Mouse (Mus musculus): ENCODE data around the gene Csmd2. TPM values are rescaled to one million over a fixed set of nuclear protein-coding genes. Genes with fewer than 3 reads are reported as not detected.

The Csmd2 gene
- polyA plus RNA-seq, 1 experiment from 2014 or later: 0.21 TPM

DNA sequence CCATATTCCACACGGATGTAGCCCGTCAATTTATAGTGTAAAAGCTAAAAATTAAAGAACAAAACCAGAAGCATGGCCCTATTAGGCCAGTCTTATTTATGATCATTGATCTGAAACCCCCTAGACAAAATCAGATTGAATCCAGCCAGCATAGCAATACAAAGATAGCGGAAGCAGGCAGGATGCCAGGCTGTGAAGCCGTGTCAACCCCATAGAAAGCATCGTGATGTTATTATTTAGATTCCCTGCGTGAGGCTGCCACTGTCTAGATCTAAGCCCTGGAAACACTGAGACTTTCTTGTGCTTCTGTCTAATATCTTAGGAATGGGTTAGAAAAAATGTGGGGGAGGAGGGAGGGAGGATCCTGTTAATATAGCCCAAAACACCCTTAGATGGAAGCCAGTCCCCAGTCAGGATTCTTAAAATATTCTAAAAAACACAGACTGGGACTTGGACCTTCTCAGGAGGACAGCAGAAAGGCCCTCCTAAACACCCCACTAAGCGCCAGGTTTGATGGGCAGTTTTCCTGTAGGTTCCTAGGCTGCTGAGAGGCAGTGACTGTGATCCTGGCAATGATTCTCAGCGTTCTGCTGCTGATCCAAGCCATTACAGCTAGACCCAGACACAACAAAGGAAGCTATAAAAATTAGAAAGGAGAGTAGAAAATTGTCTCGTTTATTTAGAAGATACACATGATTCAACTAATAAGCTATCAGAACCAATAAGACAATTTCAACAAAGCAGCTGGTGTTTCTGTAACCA, 419.6 kb downstream of the Csmd2 start:
- H3K27me3 ChIP-seq (ENCODE audit: control insufficient read depth, insufficient read depth, low read length): no peaks in the 10 kb centered on the region
- H3K4me2 ChIP-seq (ENCODE audit: low read depth, low read length): no peak overlapping the region
- no peaks in the 10 kb centered on the region for H3K36me3 ChIP-seq (replicated peaks; ENCODE audit: control insufficient read depth, insufficient read depth, low read depth, low read length)
- H3K9me3 ChIP-seq (replicated peaks; ENCODE audit: control insufficient read depth, low read length): no peaks in the 10 kb centered on the region
- no peaks in the 10 kb centered on the region for H3K4me1 ChIP-seq (ENCODE audit: control insufficient read depth, insufficient read depth, low read length)
- H3K9ac ChIP-seq (replicated peaks; ENCODE audit: low read length): no peak overlapping the region
- ATAC-seq (replicated peaks; ENCODE audit: insufficient number of reproducible peaks, low FRiP score, low TSS enrichment, low read depth): no peak
- no peak overlapping the region for H3K4me3 ChIP-seq (ENCODE audit: low read depth, low read length)
- 86% methylated on average over 9 of the region's 9 CpGs for WGBS
- no peak overlapping the region for H3K27ac ChIP-seq (replicated peaks; ENCODE audit: low read depth, low read length)
- no peak for DNase-seq (ENCODE audit: low spot score)

DNA sequence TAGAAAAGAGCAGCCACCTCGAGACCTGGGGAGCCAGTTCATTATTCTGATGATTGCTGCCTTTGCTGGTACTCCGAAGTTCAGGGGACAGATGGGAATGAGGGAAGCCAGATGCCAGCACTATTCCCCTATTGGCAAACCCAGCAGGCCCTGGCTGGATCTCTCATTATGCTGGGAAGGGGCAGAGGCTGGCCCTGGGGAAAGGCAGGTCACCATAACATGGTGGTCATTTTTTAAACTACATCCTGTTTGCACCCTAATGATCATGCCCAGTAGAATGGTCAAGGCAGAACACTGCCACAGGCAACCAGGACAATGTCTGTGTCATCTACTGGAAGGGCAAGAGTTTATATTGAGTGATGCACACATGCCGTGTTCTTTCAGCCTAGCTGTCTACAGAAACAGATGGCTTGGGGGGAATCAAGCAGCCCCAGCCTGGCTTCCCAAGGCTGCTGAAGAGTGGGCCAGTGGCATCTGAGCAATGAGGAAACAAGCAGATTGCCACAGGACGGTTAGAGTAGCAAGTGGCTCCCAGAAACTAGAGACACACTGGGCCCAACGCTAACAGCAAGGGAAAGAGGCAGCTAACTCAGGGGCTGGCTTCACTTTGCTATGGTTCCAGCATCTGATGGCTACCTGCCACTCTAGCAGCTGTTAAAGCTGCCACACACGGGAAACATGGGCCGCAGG, 424.4 kb downstream of the Csmd2 start:
- H3K36me3 ChIP-seq (replicated peaks; ENCODE audit: control insufficient read depth, insufficient read depth, low read depth, low read length): no peaks in the 10 kb centered on the region
- no peak overlapping the region for H3K4me3 ChIP-seq (ENCODE audit: low read depth, low read length)
- H3K4me1 ChIP-seq (ENCODE audit: control insufficient read depth, insufficient read depth, low read length): no peaks in the 10 kb centered on the region
- H3K27ac ChIP-seq (replicated peaks; ENCODE audit: low read depth, low read length): no peak overlapping the region
- H3K9ac ChIP-seq (replicated peaks; ENCODE audit: low read length): no peak overlapping the region
- H3K4me2 ChIP-seq (ENCODE audit: low read depth, low read length): no peak overlapping the region
- H3K27me3 ChIP-seq (ENCODE audit: control insufficient read depth, insufficient read depth, low read length): no peaks in the 10 kb centered on the region
- 77% methylated on average over 7 of the region's 7 CpGs for WGBS
- no peaks in the 10 kb centered on the region for H3K9me3 ChIP-seq (replicated peaks; ENCODE audit: control insufficient read depth, low read length)
- ATAC-seq (replicated peaks; ENCODE audit: insufficient number of reproducible peaks, low FRiP score, low TSS enrichment, low read depth) (no peak), DNase-seq (ENCODE audit: low spot score) (no peak)

DNA sequence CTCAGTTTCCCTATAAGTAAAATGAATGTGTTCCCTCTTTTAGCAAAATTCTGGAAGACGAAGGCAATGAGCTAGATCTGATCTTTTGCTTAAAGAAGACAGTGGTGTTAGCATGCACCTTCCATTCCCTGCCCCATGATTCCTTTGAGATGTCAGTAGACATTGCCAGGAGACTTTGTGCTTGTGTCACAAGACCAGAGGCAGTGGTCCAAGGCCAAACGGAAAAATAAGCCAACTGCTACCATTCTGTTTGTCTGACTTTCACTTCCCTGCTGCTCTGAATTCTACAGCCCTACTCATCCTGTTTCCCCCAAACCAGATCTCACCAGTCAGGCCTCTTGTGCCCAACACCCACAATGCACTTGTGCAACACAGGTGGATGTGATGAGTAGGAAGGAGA, 427.1 kb downstream of the Csmd2 start:
- Histone ChIP-seq H3K4me2 (ENCODE audit: low read depth, low read length) (no peak overlapping the region), H3K9me3 (replicated peaks; ENCODE audit: control insufficient read depth, low read length) (no peaks in the 10 kb centered on the region), H3K4me1 (ENCODE audit: control insufficient read depth, insufficient read depth, low read length) (no peaks in the 10 kb centered on the region), H3K36me3 (replicated peaks; ENCODE audit: control insufficient read depth, insufficient read depth, low read depth, low read length) (no peaks in the 10 kb centered on the region), H3K9ac (replicated peaks; ENCODE audit: low read length) (no peak overlapping the region), H3K4me3 (ENCODE audit: low read depth, low read length) (no peak overlapping the region), H3K27me3 (ENCODE audit: control insufficient read depth, insufficient read depth, low read length) (no peaks in the 10 kb centered on the region), H3K27ac (replicated peaks; ENCODE audit: low read depth, low read length) (no peak overlapping the region)
- WGBS: 79% methylated on average over 2 of the region's 2 CpGs
- no peak for DNase-seq (ENCODE audit: low spot score)
- no peak for ATAC-seq (replicated peaks; ENCODE audit: insufficient number of reproducible peaks, low FRiP score, low TSS enrichment, low read depth)

DNA sequence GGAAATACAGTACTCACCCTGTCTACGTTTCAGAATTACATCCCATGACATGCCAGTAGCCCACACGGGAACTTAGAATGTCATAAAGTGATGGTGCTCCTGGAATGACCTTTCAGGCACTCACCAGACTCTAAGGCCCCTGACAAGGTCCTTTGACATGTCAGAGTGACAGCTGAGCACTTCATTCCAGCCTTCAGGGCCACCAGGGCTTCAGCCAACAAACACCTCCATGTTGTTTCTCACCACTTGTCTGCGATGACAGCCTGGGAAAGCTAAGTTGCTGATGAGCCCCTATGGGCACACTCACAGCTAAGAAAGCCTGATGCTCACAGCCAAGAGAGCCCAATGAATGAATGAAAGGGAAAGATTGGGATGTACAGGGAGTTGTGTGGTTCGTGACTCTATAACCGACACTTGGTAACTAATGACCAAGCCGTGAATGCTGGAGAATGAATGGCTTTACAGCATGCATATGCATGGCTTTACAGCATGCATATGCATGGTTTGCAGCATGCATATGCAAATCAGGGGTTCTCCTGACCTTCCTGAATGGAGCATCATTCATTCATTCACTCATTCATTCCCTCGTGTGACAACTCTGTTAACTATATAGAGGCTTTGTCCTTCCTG, 432.4 kb downstream of the Csmd2 start:
- no peaks in the 10 kb centered on the region for H3K36me3 ChIP-seq (replicated peaks; ENCODE audit: control insufficient read depth, insufficient read depth, low read depth, low read length)
- no peak overlapping the region for H3K4me3 ChIP-seq (ENCODE audit: low read depth, low read length)
- WGBS: 78% methylated on average over 7 of the region's 7 CpGs
- H3K27me3 ChIP-seq (ENCODE audit: control insufficient read depth, insufficient read depth, low read length): no peaks in the 10 kb centered on the region
- no peak for DNase-seq (ENCODE audit: low spot score)
- no peak overlapping the region for H3K27ac ChIP-seq (replicated peaks; ENCODE audit: low read depth, low read length)
- no peak for ATAC-seq (replicated peaks; ENCODE audit: insufficient number of reproducible peaks, low FRiP score, low TSS enrichment, low read depth)
- no peaks in the 10 kb centered on the region for H3K4me1 ChIP-seq (ENCODE audit: control insufficient read depth, insufficient read depth, low read length)
- H3K9me3 ChIP-seq (replicated peaks; ENCODE audit: control insufficient read depth, low read length): no peaks in the 10 kb centered on the region
- H3K9ac ChIP-seq (replicated peaks; ENCODE audit: low read length): no peak overlapping the region
- no peak overlapping the region for H3K4me2 ChIP-seq (ENCODE audit: low read depth, low read length)

DNA sequence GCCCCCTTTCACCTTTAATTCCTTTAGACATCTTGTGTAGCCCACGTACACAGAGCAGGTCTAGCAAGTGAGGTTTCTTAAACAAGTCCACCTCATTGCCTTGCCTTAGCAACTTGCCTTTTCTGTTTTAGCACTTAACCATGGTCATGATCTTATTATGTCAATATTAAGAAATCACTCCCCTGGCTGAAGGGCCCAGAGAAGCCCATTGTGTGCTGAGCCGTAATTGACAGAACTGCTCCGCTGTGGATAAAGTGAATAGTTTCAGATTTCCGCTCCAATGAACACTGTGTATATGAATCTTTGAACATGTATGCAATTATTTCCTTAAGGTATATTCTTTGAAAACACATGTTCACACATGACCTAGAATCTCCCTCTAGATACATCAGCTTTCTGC, 434.8 kb downstream of the Csmd2 start:
- H3K4me2 ChIP-seq (ENCODE audit: low read depth, low read length): no peak overlapping the region
- WGBS: 66% methylated on average over 4 of the region's 4 CpGs
- H3K4me3 ChIP-seq (ENCODE audit: low read depth, low read length): no peak overlapping the region
- no peak for DNase-seq (ENCODE audit: low spot score)
- H3K4me1 ChIP-seq (ENCODE audit: control insufficient read depth, insufficient read depth, low read length): no peaks in the 10 kb centered on the region
- H3K9ac ChIP-seq (replicated peaks; ENCODE audit: low read length): no peak overlapping the region
- ATAC-seq (replicated peaks; ENCODE audit: insufficient number of reproducible peaks, low FRiP score, low TSS enrichment, low read depth): no peak
- no peaks in the 10 kb centered on the region for H3K36me3 ChIP-seq (replicated peaks; ENCODE audit: control insufficient read depth, insufficient read depth, low read depth, low read length)
- no peaks in the 10 kb centered on the region for H3K27me3 ChIP-seq (ENCODE audit: control insufficient read depth, insufficient read depth, low read length)
- no peaks in the 10 kb centered on the region for H3K9me3 ChIP-seq (replicated peaks; ENCODE audit: control insufficient read depth, low read length)
- H3K27ac ChIP-seq (replicated peaks; ENCODE audit: low read depth, low read length): no peak overlapping the region

DNA sequence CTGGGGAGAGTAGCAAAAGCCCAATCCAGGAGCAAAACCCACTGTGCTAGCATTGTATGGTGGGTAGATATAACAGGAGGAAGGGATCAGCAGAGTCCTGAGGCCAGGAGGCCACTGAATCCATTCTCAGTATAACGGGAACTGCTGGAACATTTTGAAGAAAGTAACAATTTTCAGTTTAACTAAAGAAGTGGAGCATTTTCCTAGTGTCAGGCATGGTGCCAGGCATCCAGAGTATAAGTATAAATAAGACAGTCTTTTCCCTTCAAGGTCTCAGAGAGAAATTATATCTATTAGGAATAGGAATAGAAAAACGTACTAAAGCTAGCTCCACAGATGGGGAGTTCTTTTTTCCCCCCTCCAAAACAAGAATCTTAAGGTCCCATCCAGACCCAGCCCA, 437.7 kb downstream of the Csmd2 start:
- no peaks in the 10 kb centered on the region for H3K36me3 ChIP-seq (replicated peaks; ENCODE audit: control insufficient read depth, insufficient read depth, low read depth, low read length)
- ATAC-seq (replicated peaks; ENCODE audit: insufficient number of reproducible peaks, low FRiP score, low TSS enrichment, low read depth): no peak
- no peaks in the 10 kb centered on the region for H3K9me3 ChIP-seq (replicated peaks; ENCODE audit: control insufficient read depth, low read length)
- H3K4me1 ChIP-seq (ENCODE audit: control insufficient read depth, insufficient read depth, low read length): no peaks in the 10 kb centered on the region
- H3K4me3 ChIP-seq (ENCODE audit: low read depth, low read length): no peak overlapping the region
- no peaks in the 10 kb centered on the region for H3K27me3 ChIP-seq (ENCODE audit: control insufficient read depth, insufficient read depth, low read length)
- no peak overlapping the region for H3K27ac ChIP-seq (replicated peaks; ENCODE audit: low read depth, low read length)
- 63% methylated on average over 2 of the region's 2 CpGs for WGBS
- H3K4me2 ChIP-seq (ENCODE audit: low read depth, low read length): no peak overlapping the region
- DNase-seq (ENCODE audit: low spot score): no peak
- no peak overlapping the region for H3K9ac ChIP-seq (replicated peaks; ENCODE audit: low read length)

DNA sequence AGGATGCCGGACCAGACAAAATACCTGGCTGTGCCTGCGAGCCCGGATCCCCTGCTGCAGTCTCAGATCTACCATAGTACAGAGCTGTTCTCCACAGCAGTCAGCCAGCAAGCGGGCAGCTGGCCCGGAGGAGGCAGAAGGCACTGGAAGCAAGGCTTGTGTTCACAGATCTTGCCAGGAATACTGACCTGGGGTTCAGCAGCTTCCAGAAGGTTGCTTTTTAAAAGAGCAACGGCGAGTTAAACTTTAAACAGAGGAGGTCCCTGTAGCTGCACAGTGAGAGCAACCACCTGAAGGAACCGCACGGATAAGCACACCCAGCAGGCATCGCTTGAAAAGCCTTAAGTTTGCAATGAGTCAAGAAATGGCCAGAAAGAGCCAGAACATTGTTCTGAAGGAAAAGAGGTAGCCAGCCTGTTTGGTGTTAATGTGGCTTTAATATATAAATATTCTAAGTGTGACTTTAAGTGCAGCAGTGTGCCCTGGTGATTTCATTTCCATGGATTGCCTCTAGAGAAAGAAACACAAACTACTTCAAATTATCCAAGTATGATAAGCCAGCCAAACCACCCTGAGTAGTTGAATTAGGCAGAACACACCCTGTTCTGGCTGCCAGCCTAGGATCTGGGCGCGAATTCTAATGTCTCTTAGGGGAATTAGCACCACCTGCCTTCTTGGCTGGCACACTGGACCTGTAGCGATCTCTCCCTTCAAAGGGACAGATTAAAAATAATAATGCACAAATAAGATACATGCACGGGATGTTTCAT, 439.8 kb downstream of the Csmd2 start:
- 90% methylated on average over 14 of the region's 14 CpGs for WGBS
- DNase-seq (ENCODE audit: low spot score) (no peak), ATAC-seq (replicated peaks; ENCODE audit: insufficient number of reproducible peaks, low FRiP score, low TSS enrichment, low read depth) (no peak)
- no peaks in the 10 kb centered on the region for H3K27me3 ChIP-seq (ENCODE audit: control insufficient read depth, insufficient read depth, low read length)
- H3K4me2 ChIP-seq (ENCODE audit: low read depth, low read length): no peak overlapping the region
- no peaks in the 10 kb centered on the region for H3K36me3 ChIP-seq (replicated peaks; ENCODE audit: control insufficient read depth, insufficient read depth, low read depth, low read length)
- no peaks in the 10 kb centered on the region for H3K4me1 ChIP-seq (ENCODE audit: control insufficient read depth, insufficient read depth, low read length)
- no peaks in the 10 kb centered on the region for H3K9me3 ChIP-seq (replicated peaks; ENCODE audit: control insufficient read depth, low read length)
- H3K9ac ChIP-seq (replicated peaks; ENCODE audit: low read length): no peak overlapping the region
- no peak overlapping the region for H3K27ac ChIP-seq (replicated peaks; ENCODE audit: low read depth, low read length)
- H3K4me3 ChIP-seq (ENCODE audit: low read depth, low read length): no peak overlapping the region
